Mouse (Mus musculus) lung, adult 2 months (tissue): ENCODE results near the gene Camta1.

Experiments used
- CTCF ChIP-seq: fragments of 200-500 bp; IDR thresholded peaks from 2 replicates; pipeline ENCODE4 v1.5.1; 2011; ENCODE audit warnings: mild to moderate bottlenecking, low read length, control low read depth; ENCODE audit not compliant: insufficient read depth
- POLR2A ChIP-seq: fragments of 200-500 bp; IDR thresholded peaks from 2 replicates; pipeline ENCODE4 v1.6.1; 2011; ENCODE audit warnings: low read depth, mild to moderate bottlenecking, control low read depth, low read length, borderline replicate concordance; ENCODE audit errors: extremely low read depth

DNA sequence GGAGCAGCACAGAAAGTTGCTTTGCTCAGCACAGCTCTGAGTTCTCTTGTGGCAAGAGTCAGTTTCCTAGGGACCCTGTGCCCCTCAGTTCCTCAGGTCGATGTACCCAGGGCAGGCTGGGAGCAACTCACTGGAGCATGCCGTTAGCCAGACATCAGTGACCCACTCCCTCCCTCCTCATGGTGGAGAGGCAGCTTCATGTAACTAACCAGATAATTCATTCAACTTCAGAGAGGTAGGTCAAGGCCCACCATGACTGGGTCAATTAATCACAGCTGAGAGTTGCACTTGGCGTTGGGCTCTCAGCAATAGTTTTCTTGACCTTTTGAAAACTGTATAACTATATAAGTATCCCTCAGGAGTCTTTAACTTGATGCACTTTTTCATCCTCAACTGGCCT is 624.2 kb downstream of the Camta1 start:
- no peak for TF ChIP-seq CTCF
- no peak for TF ChIP-seq POLR2A
